Mouse (Mus musculus) liver, adult 2 months (tissue): Measurements from ENCODE around the gene Scn4b. TPM values are rescaled to one million over a fixed set of nuclear protein-coding genes. Genes with fewer than 3 reads are reported as not detected.

Experiments
- DNase-seq: peaks from one replicate; pipeline ENCODE4 v3.0.0-alpha.2; 2011; ENCODE audit warnings: low read depth, low spot score; ENCODE audit errors: extremely low read depth
- H3K27ac ChIP-seq: fragments of 200-500 bp; replicated peaks from 2 replicates; pipeline ENCODE4 v1.5.1; 2012; ENCODE audit warnings: low read depth, mild to moderate bottlenecking, control low read depth, inconsistent platforms, low read length; ENCODE audit not compliant: insufficient read depth
- H3K27me3 ChIP-seq: fragments of 200-500 bp; 2 replicates; pipeline ENCODE4 v1.6.1; 2012; ENCODE audit warnings: mild to moderate bottlenecking, moderate library complexity, low read length, inconsistent platforms; ENCODE audit not compliant: control insufficient read depth, insufficient read depth
- H3K36me3 ChIP-seq: fragments of 200-500 bp; 2 replicates; pipeline ENCODE4 v1.6.1; 2012; ENCODE audit warnings: low read length, inconsistent platforms; ENCODE audit not compliant: control insufficient read depth, insufficient read depth
- H3K4me1 ChIP-seq: fragments of 200-500 bp; 2 replicates; pipeline ENCODE4 v1.6.1; 2011; ENCODE audit warnings: low read length; ENCODE audit not compliant: control insufficient read depth, insufficient read depth
- H3K4me3 ChIP-seq: fragments of 200-500 bp; 2 replicates; pipeline ENCODE4 v1.5.1; 2011; ENCODE audit warnings: low read depth, mild to moderate bottlenecking, control low read depth, low read length, moderate library complexity; ENCODE audit not compliant: insufficient read depth
- H3K79me2 ChIP-seq: fragments of 200-500 bp; 2 replicates; pipeline ENCODE4 v1.6.1; 2012; ENCODE audit warnings: inconsistent platforms, mild to moderate bottlenecking, low read length, moderate library complexity; ENCODE audit not compliant: control insufficient read depth, insufficient read depth
- H3K9ac ChIP-seq: fragments of 200-500 bp; 2 replicates; pipeline ENCODE4 v1.6.1; 2012; ENCODE audit warnings: low read depth, mild to moderate bottlenecking, control low read depth, inconsistent platforms, low read length
- CTCF ChIP-seq: fragments of 200-500 bp; IDR thresholded peaks from 2 replicates; pipeline ENCODE4 v1.5.1; 2011; ENCODE audit warnings: low read depth, low read length, control low read depth
- POLR2A ChIP-seq: fragments of 200-500 bp; IDR thresholded peaks from 2 replicates; pipeline ENCODE4 v1.6.1; 2011; ENCODE audit warnings: low read length, control low read depth; ENCODE audit not compliant: insufficient read depth; ENCODE audit errors: extremely low read depth
- WGBS: fragments of 180-500 bp; shearing (Covaris S2); methylation state at CpG from one replicate; pipeline ENCODE4 v1.1.7; 2018; 5-methylcytosine and 5-hydroxymethylcytosine counted together
- polyA plus RNA-seq: library from polyadenylated mRNA; depleted of rRNA; stranded (reverse); fragments of >200 nt; gene quantifications from 2 replicates; pipeline ENCODE4 v1.2.3, GENCODE M21; 2012
- total RNA-seq: library from RNA; depleted of rRNA; stranded (reverse); fragments of >200 nt; gene quantifications from 2 replicates; pipeline ENCODE4 v1.2.3, GENCODE M21; 2014

The Scn4b gene
- total and polyA plus RNA-seq, 2 experiments, result 0.02 to 0.28 TPM

- no peaks in the 10 kb centered on the region for H3K79me2 ChIP-seq
- H3K4me1 ChIP-seq, result no peaks in the 10 kb centered on the region; the same call in 1 of the 2 replicates
- H3K27me3 ChIP-seq, result peaks cover 4% of the 10 kb centered on the region; the same call in 1 of the 2 replicates
- no peak overlapping the region for H3K4me3 ChIP-seq
- H3K36me3 ChIP-seq, result no peaks in the 10 kb centered on the region
- DNase-seq, result no peak
- WGBS, result 22% methylated on average over 27 of the region's 27 CpGs
- no peak overlapping the region for H3K9ac ChIP-seq
- TF ChIP-seq POLR2A (no peak), CTCF (no peak)
- H3K27ac ChIP-seq, result no peak overlapping the region
These were observed 7.5 kb downstream of the Scn4b start for GRCm38 (mm10) chr9:45145533-45146266.

GRCm38 (mm10) chr9:45146267-45146597 is 8.0 kb downstream of the Scn4b start:
- WGBS, result 1% methylated on average over 5 of the region's 5 CpGs
- H3K27me3 ChIP-seq, result peaks cover 4% of the 10 kb centered on the region; the same call in 1 of the 2 replicates

GRCm38 (mm10) chr9:45150933-45151332 is 12.7 kb downstream of the Scn4b start:
- H3K36me3 ChIP-seq, result no peaks in the 10 kb centered on the region
- no peaks in the 10 kb centered on the region for H3K79me2 ChIP-seq
- DNase-seq, result no peak
- TF ChIP-seq POLR2A, result no peak
- no peak for TF ChIP-seq CTCF
- no peak overlapping the region for H3K27ac ChIP-seq
- H3K27me3 ChIP-seq, result no peaks in the 10 kb centered on the region
- no peaks in the 10 kb centered on the region; the same call in 1 of the 2 replicates for H3K4me1 ChIP-seq
- no peak overlapping the region for H3K9ac ChIP-seq
- H3K4me3 ChIP-seq, result no peak overlapping the region
- WGBS, result 61% methylated on average over 1 of the region's 1 CpGs

More at GRCm38 (mm10) chr9:45146267-45146597, 8.0 kb downstream of the Scn4b start:
- Histone ChIP-seq H3K27ac (no peak overlapping the region), H3K4me3 (no peak overlapping the region), H3K9ac (no peak overlapping the region), H3K36me3 (no peaks in the 10 kb centered on the region), H3K4me1 (no peaks in the 10 kb centered on the region; the same call in 1 of the 2 replicates), H3K79me2 (no peaks in the 10 kb centered on the region)
- TF ChIP-seq POLR2A, result no peak
- peak; percentile 41 for TF ChIP-seq CTCF
- DNase-seq, result peak; percentile 29

DNA sequence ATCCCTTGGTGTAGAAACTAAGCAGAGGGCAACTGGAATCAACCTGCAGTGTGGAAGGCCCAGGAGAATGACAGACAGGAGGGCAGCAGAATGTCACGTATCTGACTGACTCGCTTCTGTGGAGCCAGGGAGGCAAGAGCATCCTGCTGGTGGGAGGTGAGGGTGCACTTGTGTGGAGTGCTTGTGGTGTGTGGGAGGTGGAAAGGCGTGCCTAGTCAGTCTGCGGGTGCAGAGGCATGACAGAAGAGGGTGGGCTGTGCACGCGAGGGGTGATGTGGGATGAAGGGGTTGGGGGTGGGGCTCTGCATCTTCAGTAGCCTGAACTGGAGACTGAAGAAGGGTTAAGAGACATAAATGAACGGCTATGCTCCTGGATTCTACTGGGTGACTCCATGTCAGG is 15.2 kb downstream of the Scn4b start:
- H3K9ac ChIP-seq, result no peak overlapping the region
- no peaks in the 10 kb centered on the region for H3K36me3 ChIP-seq
- WGBS, result 78% methylated on average over 7 of the region's 7 CpGs
- peaks cover 2% of the 10 kb centered on the region; the same call in 1 of the 2 replicates for H3K4me1 ChIP-seq
- no peaks in the 10 kb centered on the region for H3K27me3 ChIP-seq
- no peaks in the 10 kb centered on the region for H3K79me2 ChIP-seq
- H3K27ac ChIP-seq, result no peak overlapping the region
- TF ChIP-seq POLR2A (no peak), CTCF (no peak)
- H3K4me3 ChIP-seq, result no peak overlapping the region
- no peak for DNase-seq

- Histone ChIP-seq H3K9ac (no peak overlapping the region), H3K27ac (no peak overlapping the region), H3K27me3 (no peaks in the 10 kb centered on the region), H3K4me3 (no peak overlapping the region), H3K4me1 (no peaks in the 10 kb centered on the region), H3K36me3 (no peaks in the 10 kb centered on the region), H3K79me2 (no peaks in the 10 kb centered on the region)
- DNase-seq, result no peak
- TF ChIP-seq POLR2A (no peak), CTCF (no peak)
- 77% methylated on average over 5 of the region's 5 CpGs for WGBS
These were observed 29.7 kb downstream of the Scn4b start for GRCm38 (mm10) chr9:45167903-45168302.

GRCm38 (mm10) chr9:45170150-45170549 is 32.0 kb downstream of the Scn4b start:
- Histone ChIP-seq H3K36me3 (no peaks in the 10 kb centered on the region), H3K4me3 (no peak overlapping the region), H3K9ac (no peak overlapping the region), H3K79me2 (no peaks in the 10 kb centered on the region), H3K27ac (no peak overlapping the region), H3K27me3 (no peaks in the 10 kb centered on the region), H3K4me1 (no peaks in the 10 kb centered on the region)
- TF ChIP-seq CTCF (no peak), POLR2A (no peak)
- 93% methylated on average over 5 of the region's 5 CpGs for WGBS
- no peak for DNase-seq
